Mouse (Mus musculus) stomach, postnatal 0 days (tissue): ENCODE results near the gene Lmod3.

Experiments
- CTCF ChIP-seq: IDR thresholded peaks from 2 replicates; pipeline ENCODE4 v1.5.1; 2016; ENCODE audit warnings: antibody characterized with exemption, low read depth, mild to moderate bottlenecking, moderate library complexity
- EP300 ChIP-seq: optimal IDR thresholded peaks from 2 replicates; pipeline ENCODE3; 2016; ENCODE audit warnings: antibody characterized with exemption

DNA sequence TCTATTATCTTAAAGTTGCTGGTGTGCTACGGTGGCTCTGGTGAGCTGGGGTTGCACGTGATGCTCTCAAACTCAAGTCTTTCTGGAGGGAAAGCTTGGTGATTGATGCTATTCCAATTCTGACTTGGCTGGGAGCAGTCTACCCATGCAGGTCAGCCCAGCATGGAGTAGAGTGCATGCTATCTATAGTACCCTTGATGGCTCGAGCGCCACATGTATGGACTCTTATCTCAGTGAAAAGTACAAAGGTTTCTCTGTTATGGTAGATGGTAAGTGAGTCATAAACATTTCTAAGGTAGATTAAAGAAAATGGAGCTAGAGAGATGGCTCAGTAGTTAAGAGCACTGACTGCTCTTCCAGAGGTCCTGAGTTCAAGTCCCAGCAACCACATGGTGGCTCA lies 10.0 kb downstream of the Lmod3 start:
- TF ChIP-seq EP300 (no peak), CTCF (no peak)
